Mouse (Mus musculus) thymus, adult 2 months (tissue): ENCODE data around the gene Zfp141. TPM values are rescaled to one million over a fixed set of nuclear protein-coding genes. Genes with fewer than 3 reads are reported as not detected.
"Not testable (repeated sequence)": the region's sequence is repeated elsewhere in the genome, so short reads cannot be mapped to it uniquely, and the experiment has no call there.

ENCODE experiments used
- DNase-seq: peaks from one replicate; pipeline ENCODE4 v3.0.0; 2021
- H3K27ac ChIP-seq: fragments of 200-500 bp; 2 replicates; pipeline ENCODE4 v1.5.1; 2012; ENCODE audit warnings: low read length, control low read depth; ENCODE audit not compliant: control insufficient read depth, insufficient read depth
- H3K27me3 ChIP-seq: fragments of 200-500 bp; 2 replicates; pipeline ENCODE4 v1.6.1; 2012; ENCODE audit warnings: mild to moderate bottlenecking, low read length, moderate library complexity, mixed read lengths; ENCODE audit not compliant: control insufficient read depth, insufficient read depth
- H3K36me3 ChIP-seq: fragments of 200-500 bp; 2 replicates; pipeline ENCODE4 v1.6.1; 2012; ENCODE audit warnings: mild to moderate bottlenecking, low read length, moderate library complexity; ENCODE audit not compliant: control insufficient read depth, insufficient read depth
- H3K4me1 ChIP-seq: fragments of 200-500 bp; replicated peaks from 2 replicates; pipeline ENCODE4 v1.6.1; 2012; ENCODE audit warnings: low read length; ENCODE audit not compliant: control insufficient read depth, insufficient read depth
- H3K4me3 ChIP-seq: fragments of 200-500 bp; 2 replicates; pipeline ENCODE4 v1.5.1; 2012; ENCODE audit warnings: mild to moderate bottlenecking, low read length, control low read depth, moderate library complexity; ENCODE audit not compliant: control insufficient read depth, insufficient read depth
- CTCF ChIP-seq: fragments of 200-500 bp; IDR thresholded peaks from 2 replicates; pipeline ENCODE4 v1.5.1; 2012; ENCODE audit warnings: mild to moderate bottlenecking, control low read depth, low read length, moderate library complexity, borderline replicate concordance; ENCODE audit not compliant: control insufficient read depth, poor library complexity, insufficient read depth; ENCODE audit errors: extremely low read depth
- POLR2A ChIP-seq: fragments of 200-500 bp; IDR thresholded peaks from 2 replicates; pipeline ENCODE4 v1.6.1; 2012; ENCODE audit warnings: mild to moderate bottlenecking, low read length, control low read depth, moderate library complexity; ENCODE audit not compliant: control insufficient read depth, poor library complexity, insufficient read depth; ENCODE audit errors: extremely low read depth
- whole genome bisulfite sequencing: fragments of 180-500 bp; shearing (Covaris S2); methylation state at CpG from one replicate; pipeline ENCODE4 v1.1.7; 2018; 5-methylcytosine and 5-hydroxymethylcytosine counted together
- polyA plus RNA-seq: library from polyadenylated mRNA; depleted of rRNA; stranded (reverse); fragments of >200 nt; gene quantifications from 2 replicates; pipeline ENCODE4 v1.2.3, GENCODE M21; 2012; rRNA removed

Zfp141 gene
- 7.8 and 10.6 TPM in 2 replicates for polyA plus RNA-seq

DNA sequence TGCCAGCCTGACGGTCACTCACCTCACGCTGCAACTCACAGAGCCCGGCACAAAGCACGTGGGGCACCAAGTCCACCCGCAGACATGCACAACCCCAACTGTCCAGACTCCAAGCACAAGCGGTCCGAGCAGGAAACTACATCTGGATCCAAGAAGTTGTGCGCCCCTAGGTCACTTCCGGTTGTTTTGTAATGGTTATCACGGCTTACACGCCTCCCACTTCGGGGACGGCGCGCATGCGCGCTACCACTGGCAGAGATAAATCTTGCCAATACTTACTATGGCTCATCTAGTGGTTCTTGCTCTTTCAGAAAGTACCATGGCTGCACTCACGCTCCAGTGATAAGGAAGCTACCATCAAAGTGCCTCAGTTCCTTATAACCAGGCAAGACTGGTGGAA, at the start of gene Zfp141:
Gene Zfp141, minus strand, starts transcription at position 153 of the 400 bp plus-strand sequence.
- 2% methylated on average over 18 of the region's 18 CpGs for WGBS
- not testable (repeated sequence) for H3K27ac ChIP-seq, H3K4me1 ChIP-seq, H3K36me3 ChIP-seq, H3K27me3 ChIP-seq
- TF ChIP-seq CTCF = 0 out of 2 replicates have a peak, but pooled peaks have one; percentile 26
- peak within 1 kb of the TSS; percentile 66 for H3K4me3 ChIP-seq
- DNase-seq = peak; percentile 74

DNA sequence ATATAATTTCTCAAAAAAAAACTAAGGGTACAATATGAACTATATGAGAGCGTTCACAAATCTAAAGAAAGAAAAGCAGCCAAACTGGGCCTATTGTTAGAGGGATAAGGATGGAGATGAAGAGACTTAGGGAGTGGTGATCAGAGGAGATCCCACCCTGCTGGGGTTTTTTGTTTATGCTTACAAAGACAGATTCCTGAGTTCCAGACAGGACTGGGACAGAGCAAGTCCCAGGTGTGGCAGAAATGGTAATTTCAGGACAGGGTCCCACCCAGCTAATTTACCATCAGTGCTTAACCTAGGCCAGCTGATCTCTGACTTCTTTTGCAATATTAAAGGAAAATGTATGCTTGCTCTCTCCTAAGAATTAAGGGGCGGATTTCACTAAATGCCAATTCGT, 46.2 kb upstream of the Zfp141 start:
- Histone ChIP-seq H3K27me3 (no peaks in the 10 kb centered on the region), H3K4me1 (no peaks in the 10 kb centered on the region), H3K4me3 (no peak overlapping the region), H3K27ac (no peak overlapping the region), H3K36me3 (no peaks in the 10 kb centered on the region)
- TF ChIP-seq CTCF (no peak), POLR2A (no peak)
- 72% methylated on average over 3 of the region's 3 CpGs for WGBS
- DNase-seq = no peak

DNA sequence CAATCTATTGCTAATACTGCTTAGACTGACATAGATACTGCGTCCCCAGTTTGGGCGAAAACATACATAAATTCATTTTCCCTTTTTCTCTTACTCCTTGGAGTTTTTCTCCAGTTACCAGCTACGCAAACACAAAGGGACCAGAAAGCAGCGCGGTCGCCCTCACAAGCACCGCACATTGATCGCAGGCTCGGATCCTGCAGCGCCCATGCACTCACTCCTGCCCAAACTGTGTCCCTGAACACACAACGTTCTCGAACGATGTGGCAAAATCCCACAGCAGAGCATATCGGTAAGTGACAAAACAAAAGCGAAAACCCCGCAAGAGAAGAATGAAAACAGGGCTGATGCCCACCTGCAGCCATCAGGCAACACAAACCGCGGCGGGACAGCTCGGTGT, 354 bp downstream of the Zfp141 start:
- no peaks in the 10 kb centered on the region for H3K36me3 ChIP-seq
- 2% methylated on average over 20 of the region's 20 CpGs for WGBS
- no peak for DNase-seq
- no peaks in the 10 kb centered on the region for H3K27me3 ChIP-seq
- no peak for TF ChIP-seq CTCF
- no peak for TF ChIP-seq POLR2A
- no peak overlapping the region for H3K27ac ChIP-seq
- peaks cover 2% of the 10 kb centered on the region; the same call in 1 of the 2 replicates for H3K4me1 ChIP-seq
- H3K4me3 ChIP-seq = peak overlapping the region; percentile 66

DNA sequence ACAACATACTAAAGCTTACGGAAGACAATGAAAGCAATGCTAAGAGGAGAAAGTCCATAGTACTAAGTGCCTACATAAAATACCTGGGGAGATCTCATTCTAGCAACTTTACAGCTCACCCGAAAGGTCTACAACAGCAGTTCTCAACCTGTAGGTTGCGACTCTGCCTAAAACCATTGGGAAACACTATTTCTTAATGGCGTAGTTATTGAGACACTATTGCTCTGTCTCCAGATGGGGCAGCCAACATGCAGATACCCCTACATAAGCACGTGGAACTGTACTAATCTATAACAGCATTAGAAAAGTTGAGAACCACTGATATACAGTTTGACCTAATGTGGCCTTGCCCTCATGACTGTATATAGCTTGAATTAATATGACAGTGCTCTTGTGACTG, 7.3 kb downstream of the Zfp141 start:
- Histone ChIP-seq H3K36me3 (no peaks in the 10 kb centered on the region), H3K27me3 (no peaks in the 10 kb centered on the region), H3K27ac (no peak overlapping the region), H3K4me1 (no peaks in the 10 kb centered on the region; the same call in 1 of the 2 replicates), H3K4me3 (no peak overlapping the region)
- 98% methylated on average over 5 of the region's 5 CpGs for WGBS
- TF ChIP-seq CTCF (no peak), POLR2A (no peak)
- no peak for DNase-seq

DNA sequence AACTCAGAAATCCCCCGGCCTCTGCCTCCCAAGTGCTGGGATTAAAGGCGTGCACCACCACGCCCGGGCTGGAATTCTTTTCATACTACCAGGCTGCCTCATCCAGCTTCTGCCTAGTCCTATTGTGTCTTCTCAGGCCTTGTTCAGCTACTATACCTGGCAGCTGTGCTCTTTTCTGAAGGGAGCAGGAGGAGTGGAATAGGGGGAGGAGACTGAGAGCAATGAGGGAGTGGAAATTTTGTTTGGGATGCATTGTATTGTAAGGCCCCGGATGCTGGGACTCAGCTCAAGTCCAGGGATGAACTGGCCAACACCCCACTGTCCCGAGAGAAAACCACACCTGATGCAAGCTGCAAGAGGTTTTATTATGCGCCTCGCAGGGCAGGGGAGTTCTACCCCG, 8.2 kb downstream of the Zfp141 start:
- H3K27me3 ChIP-seq = no peaks in the 10 kb centered on the region
- 95% methylated on average over 9 of the region's 9 CpGs for WGBS
- no peaks in the 10 kb centered on the region; the same call in 1 of the 2 replicates for H3K4me1 ChIP-seq
- no peak for TF ChIP-seq CTCF
- TF ChIP-seq POLR2A = no peak
- no peak for DNase-seq
- H3K4me3 ChIP-seq = no peak overlapping the region
- no peak overlapping the region for H3K27ac ChIP-seq
- no peaks in the 10 kb centered on the region for H3K36me3 ChIP-seq

DNA sequence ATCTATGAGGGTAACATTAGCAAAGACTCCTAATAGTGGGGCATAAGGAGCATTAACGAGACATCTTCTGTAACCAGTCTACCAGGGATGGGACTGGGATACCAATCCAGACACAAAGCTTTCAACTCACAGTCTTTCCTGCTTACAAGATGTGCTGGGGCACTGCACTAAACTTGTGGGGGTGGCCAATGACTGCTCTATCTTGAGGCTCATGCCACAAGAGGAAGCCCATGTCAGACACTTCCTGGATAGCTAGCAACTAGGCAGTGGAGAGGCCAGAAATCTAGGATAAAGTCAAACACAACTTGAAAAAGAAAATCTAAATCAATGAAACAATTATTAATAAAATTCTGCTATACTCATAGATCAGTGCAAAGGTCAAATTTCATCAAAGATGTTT, 9.3 kb downstream of the Zfp141 start:
- Histone ChIP-seq H3K4me1 (peaks cover under 1% of the 10 kb centered on the region), H3K27ac (no peak overlapping the region), H3K4me3 (no peak overlapping the region), H3K36me3 (no peaks in the 10 kb centered on the region), H3K27me3 (no peaks in the 10 kb centered on the region)
- 52% methylated on average over 1 of the region's 1 CpGs for WGBS
- no peak for DNase-seq
- no peak for TF ChIP-seq POLR2A
- no peak for TF ChIP-seq CTCF

DNA sequence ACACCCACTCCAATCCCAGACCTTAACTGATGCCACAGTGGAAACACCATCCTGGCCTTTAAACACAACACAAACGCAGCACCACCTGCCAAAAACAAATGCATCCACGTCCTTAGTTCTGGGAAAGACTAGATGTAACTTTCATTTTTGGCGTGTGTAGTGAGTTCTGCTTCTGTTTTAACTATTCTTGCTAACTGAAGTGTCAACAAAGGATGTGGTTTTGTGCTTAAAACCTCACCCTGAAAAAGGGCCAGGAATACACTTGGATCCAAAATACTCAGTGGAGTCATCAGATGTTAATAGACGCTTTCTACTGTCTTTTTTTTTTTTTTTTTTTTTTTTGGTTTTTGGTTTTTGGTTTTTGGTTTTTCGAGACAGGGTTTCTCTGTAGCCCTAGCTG, 14.7 kb downstream of the Zfp141 start:
- peaks cover 4% of the 10 kb centered on the region for H3K4me1 ChIP-seq
- no peak overlapping the region for H3K27ac ChIP-seq
- no peak for DNase-seq
- no peak for TF ChIP-seq POLR2A
- TF ChIP-seq CTCF = no peak
- H3K4me3 ChIP-seq = no peak overlapping the region
- 10% methylated on average over 5 of the region's 5 CpGs for WGBS
- no peaks in the 10 kb centered on the region for H3K27me3 ChIP-seq
- peaks cover 3% of the 10 kb centered on the region; the same call in 1 of the 2 replicates for H3K36me3 ChIP-seq
